Mouse (Mus musculus) forebrain, embryonic 10.5 days (tissue): ENCODE results near the gene Nrxn1. TPM values are rescaled to one million over a fixed set of nuclear protein-coding genes. Genes with fewer than 3 reads are reported as not detected.

Experiments
- DNase-seq: peaks from one replicate; pipeline ENCODE4 v3.0.0-alpha.2; 2017; ENCODE audit warnings: low spot score; ENCODE audit errors: extremely low spot score
- H3K27ac ChIP-seq: fragments of 300-500 bp; sonication (generic); 2 replicates; pipeline ENCODE4 v1.5.1; 2016; ENCODE audit warnings: mild to moderate bottlenecking
- H3K27me3 ChIP-seq: fragments of 300-500 bp; sonication (generic); 2 replicates; pipeline ENCODE4 v1.6.1; 2016; ENCODE audit warnings: mild to moderate bottlenecking; ENCODE audit not compliant: poor library complexity, severe bottlenecking
- H3K36me3 ChIP-seq: fragments of 300-500 bp; sonication (generic); replicated peaks from 2 replicates; pipeline ENCODE4 v1.6.1; 2016; ENCODE audit warnings: mild to moderate bottlenecking, moderate library complexity
- H3K4me1 ChIP-seq: fragments of 300-500 bp; sonication (generic); 2 replicates; pipeline ENCODE4 v1.6.1; 2016
- H3K4me3 ChIP-seq: fragments of 300-500 bp; sonication (generic); 2 replicates; pipeline ENCODE4 v1.5.1; 2016; ENCODE audit warnings: mild to moderate bottlenecking, moderate library complexity
- H3K9me3 ChIP-seq: fragments of 300-500 bp; sonication (generic); 2 replicates; pipeline ENCODE4 v1.6.1; 2016; ENCODE audit warnings: mild to moderate bottlenecking, moderate library complexity
- WGBS: fragments of 180-500 bp; shearing (Covaris S2); methylation state at CpG from one replicate; pipeline ENCODE4 v1.1.7; 2016; 5-methylcytosine and 5-hydroxymethylcytosine counted together
- polyA plus RNA-seq: library from polyadenylated mRNA; unstranded; fragments of >200 nt; fragmentation: Nextera tagmentation; extraction: Ambion mirVana; gene quantifications from 2 replicates; pipeline ENCODE4 v1.2.1, GENCODE M21; 2016

The Nrxn1 gene
- polyA plus RNA-seq, 1 experiment from 2014 or later: 4.3 TPM

DNA sequence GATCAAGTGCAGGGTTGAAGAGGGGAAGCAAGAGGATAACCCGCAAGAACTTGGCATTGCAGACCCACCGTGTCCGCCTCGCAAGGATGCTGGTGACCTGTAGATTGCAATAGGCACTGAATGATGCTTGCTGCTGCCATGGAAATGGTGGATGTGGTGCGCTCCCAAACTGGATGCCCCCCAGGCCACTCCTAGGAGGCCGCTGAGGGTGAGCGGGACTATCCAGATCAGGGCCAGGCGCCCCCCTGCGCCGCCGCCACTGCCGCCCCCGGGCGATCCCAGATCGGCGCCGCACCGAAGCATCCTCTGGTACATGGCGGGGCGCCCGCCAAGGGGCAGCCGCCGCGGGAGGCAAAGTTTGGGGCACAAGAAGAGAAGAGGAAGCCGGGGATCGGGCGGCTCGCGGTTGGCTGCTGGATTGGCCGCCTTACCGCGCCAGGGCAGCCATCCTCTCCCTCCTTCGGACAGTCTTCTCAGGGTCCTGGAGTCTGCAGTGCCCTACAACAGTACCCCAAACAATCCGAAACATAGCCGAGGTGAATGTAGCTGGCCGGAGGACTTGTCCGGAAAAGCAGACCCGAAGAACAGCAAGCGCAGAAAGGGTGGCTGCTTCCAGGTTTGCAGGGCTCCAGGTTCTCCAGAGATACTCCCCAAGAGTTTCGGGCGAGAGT lies 638.0 kb downstream of the Nrxn1 start:
- Histone ChIP-seq H3K36me3 (no peaks in the 10 kb centered on the region), H3K27me3 (peaks cover 58% of the 10 kb centered on the region), H3K27ac (peak overlapping the region; percentile 75), H3K9me3 (no peaks in the 10 kb centered on the region), H3K4me1 (peaks cover 34% of the 10 kb centered on the region), H3K4me3 (peak overlapping the region; percentile 73)
- no peak for DNase-seq
- WGBS: under 1% methylated on average over 41 of the region's 41 CpGs

DNA sequence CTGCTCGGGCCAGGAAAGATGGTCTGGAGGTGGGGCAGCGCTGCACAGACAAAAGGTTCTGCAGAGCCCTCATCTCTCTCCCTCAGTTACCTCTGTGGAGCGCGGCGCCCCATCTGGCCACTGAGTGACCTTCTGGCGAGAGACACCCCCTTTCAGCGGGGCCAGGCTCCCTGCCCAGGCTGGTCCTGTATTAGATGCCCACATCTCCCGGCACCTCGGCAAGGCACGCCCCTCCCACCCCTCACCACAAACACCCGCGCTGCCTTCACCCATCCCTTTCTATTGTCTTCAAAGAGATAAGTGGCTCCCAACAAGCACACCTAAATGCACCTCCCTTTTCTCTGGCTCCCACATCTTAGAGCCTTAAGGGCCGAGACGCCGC lies 638.5 kb downstream of the Nrxn1 start:
- H3K27ac ChIP-seq: peak overlapping the region; percentile 75
- peak; percentile 45 for DNase-seq
- peaks cover 58% of the 10 kb centered on the region for H3K27me3 ChIP-seq
- H3K36me3 ChIP-seq: no peaks in the 10 kb centered on the region
- H3K4me1 ChIP-seq: peaks cover 34% of the 10 kb centered on the region
- no peaks in the 10 kb centered on the region for H3K9me3 ChIP-seq
- 3% methylated on average over 15 of the region's 15 CpGs for WGBS
- H3K4me3 ChIP-seq: peak overlapping the region; percentile 73

DNA sequence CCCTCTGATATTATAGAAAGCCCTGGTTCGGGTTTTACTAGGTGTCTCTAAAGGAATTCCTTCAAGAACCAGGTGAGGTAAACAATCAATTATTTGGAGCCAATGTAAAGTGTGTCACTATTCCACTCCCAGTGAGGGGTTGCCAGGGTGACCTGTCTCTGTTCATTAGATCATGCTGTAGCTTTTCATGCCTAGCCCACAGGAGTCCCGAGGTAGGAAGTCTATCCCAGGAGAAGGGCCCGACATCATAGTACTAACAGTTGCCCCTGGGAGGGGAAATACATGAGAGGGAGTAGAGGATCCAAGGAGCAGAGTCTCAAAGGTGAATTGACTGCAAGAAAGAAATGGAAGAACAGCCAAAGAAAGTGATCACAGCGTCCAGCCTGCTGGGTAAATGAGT lies 639.6 kb downstream of the Nrxn1 start:
- no peaks in the 10 kb centered on the region for H3K9me3 ChIP-seq
- WGBS: 56% methylated on average over 4 of the region's 4 CpGs
- no peak for DNase-seq
- H3K27me3 ChIP-seq: peaks cover 58% of the 10 kb centered on the region
- H3K27ac ChIP-seq: no peak overlapping the region
- H3K4me1 ChIP-seq: peaks cover 34% of the 10 kb centered on the region
- no peak overlapping the region for H3K4me3 ChIP-seq
- H3K36me3 ChIP-seq: no peaks in the 10 kb centered on the region

DNA sequence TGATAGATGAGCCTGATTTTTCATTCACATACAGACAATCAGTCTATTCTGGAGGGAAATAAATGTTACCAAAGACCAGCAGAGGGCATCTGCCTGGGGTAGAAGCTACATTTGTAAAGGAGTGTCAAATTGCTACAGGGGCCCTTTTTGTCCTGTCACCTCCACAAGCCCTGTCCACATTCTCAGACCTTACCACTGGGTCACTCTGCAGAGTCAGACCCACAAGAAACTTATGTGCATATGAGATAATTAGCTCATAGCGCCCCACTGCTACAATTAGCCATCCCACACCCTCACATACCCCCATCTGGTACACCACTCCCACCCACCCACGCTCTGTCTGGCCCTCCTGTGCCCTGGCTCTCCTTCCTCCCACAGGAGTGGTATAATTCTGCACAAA lies 640.1 kb downstream of the Nrxn1 start:
- Histone ChIP-seq H3K9me3 (no peaks in the 10 kb centered on the region), H3K27me3 (peaks cover 56% of the 10 kb centered on the region), H3K36me3 (no peaks in the 10 kb centered on the region), H3K27ac (no peak overlapping the region), H3K4me3 (no peak overlapping the region), H3K4me1 (peaks cover 34% of the 10 kb centered on the region)
- 58% methylated on average over 2 of the region's 2 CpGs for WGBS
- no peak for DNase-seq

DNA sequence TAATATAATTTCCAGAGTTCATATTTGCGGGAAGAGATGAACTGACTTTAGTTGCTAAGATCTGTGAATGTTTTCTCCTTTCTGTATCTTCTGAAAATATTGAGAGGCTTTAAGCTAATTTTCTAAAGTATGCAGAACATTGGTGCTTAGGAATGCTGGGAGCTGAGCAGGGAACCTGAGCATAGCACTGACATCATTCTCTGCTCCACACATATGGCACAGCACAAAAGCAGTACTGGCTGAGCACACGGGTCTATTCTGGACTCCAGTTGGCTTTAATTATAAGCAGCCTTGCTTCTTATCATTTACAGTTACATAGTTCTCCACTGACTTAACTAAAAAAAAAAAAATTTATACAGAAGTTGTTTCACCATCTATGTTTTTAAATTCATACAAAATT lies 641.5 kb downstream of the Nrxn1 start:
- no peak for DNase-seq
- Histone ChIP-seq H3K4me1 (peaks cover 34% of the 10 kb centered on the region), H3K27ac (no peak overlapping the region), H3K36me3 (no peaks in the 10 kb centered on the region), H3K4me3 (no peak overlapping the region), H3K9me3 (no peaks in the 10 kb centered on the region), H3K27me3 (peaks cover 42% of the 10 kb centered on the region)
- WGBS: 73% methylated on average over 2 of the region's 2 CpGs

DNA sequence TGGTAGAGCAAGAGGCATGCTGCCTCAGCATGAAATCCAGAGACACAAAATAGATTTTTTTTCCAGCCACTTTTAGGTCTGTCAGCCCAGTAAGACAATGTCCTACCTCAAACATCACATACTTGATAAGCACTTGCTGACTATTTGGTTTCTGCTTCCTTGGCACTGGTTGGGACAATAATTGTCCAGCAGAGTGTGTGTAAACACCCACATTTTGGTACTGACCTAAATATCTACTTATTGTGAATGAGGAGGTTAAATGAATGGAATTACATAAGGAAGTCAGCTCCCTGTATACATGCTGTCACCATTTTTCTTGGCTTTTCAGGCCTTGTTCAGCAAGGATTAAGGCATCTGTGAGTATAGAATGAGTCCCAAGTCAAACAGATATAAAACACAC lies 649.8 kb downstream of the Nrxn1 start:
- DNase-seq: no peak
- no peak overlapping the region for H3K27ac ChIP-seq
- no peaks in the 10 kb centered on the region for H3K4me1 ChIP-seq
- no peaks in the 10 kb centered on the region for H3K9me3 ChIP-seq
- no peaks in the 10 kb centered on the region for H3K36me3 ChIP-seq
- H3K27me3 ChIP-seq: no peaks in the 10 kb centered on the region
- no peak overlapping the region for H3K4me3 ChIP-seq

DNA sequence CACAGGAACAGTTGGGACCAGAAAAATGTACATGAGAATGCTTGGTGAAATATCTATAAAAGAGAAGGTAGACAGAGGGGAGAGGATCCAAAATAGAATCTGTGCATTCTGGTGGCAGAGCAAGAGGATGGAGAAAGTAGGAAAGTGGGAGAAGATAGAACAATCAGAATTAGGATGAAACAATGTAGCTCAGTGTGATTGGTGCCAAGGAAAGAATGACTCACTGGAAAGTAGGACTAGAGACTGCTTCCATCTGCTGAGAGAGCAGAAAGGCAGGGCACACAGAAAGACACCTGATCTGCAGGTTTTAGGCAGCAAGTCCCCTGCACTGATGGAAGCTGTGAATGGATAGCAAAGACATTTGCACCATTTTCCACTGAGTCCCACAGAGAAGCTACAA lies 657.0 kb downstream of the Nrxn1 start:
- H3K27ac ChIP-seq: no peak overlapping the region
- no peaks in the 10 kb centered on the region for H3K36me3 ChIP-seq
- H3K27me3 ChIP-seq: no peaks in the 10 kb centered on the region
- no peak for DNase-seq
- H3K4me1 ChIP-seq: no peaks in the 10 kb centered on the region
- no peak overlapping the region for H3K4me3 ChIP-seq
- H3K9me3 ChIP-seq: no peaks in the 10 kb centered on the region

DNA sequence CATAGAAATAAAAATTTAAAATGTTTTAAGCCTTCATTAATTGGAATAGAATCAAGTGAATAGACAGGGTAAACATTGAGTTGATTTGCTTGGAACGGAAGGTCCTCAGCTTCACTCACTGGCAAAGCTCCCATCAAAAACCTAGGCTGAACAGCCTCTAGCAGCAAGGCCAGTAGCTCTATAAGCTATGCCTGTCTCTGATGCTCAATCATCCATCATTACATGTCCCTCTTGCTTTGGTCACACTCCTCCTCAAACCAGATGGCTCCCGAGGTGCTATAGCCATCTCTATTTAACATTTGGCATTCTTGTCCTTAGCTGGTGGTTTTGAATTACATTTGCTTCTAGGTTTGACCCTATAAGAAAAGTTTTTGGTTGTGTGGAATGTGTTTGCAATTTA lies 657.5 kb downstream of the Nrxn1 start:
- no peaks in the 10 kb centered on the region for H3K27me3 ChIP-seq
- H3K9me3 ChIP-seq: no peaks in the 10 kb centered on the region
- no peak overlapping the region for H3K27ac ChIP-seq
- no peaks in the 10 kb centered on the region for H3K36me3 ChIP-seq
- no peaks in the 10 kb centered on the region for H3K4me1 ChIP-seq
- no peak for DNase-seq
- 85% methylated on average over 2 of the region's 2 CpGs for WGBS
- H3K4me3 ChIP-seq: no peak overlapping the region

DNA sequence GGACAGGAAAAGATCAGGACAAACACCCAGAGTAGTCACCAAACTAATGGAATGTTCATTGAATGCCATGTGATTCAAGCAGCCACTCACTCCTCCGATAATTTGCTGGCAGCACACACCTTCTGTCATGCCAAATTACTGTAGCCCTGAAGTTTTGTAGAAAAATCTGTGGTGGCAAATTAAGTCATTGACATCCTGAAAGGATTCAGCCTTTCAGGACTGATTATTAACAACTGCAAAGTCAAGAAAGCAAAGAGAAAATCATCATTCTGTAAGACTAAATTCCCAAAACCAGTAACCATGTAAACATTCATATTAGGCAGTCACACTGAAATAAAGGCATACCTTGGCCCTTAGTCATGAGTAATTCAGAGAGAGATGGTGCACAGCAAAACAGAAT lies 662.7 kb downstream of the Nrxn1 start:
- Histone ChIP-seq H3K27ac (no peak overlapping the region), H3K27me3 (no peaks in the 10 kb centered on the region), H3K9me3 (no peaks in the 10 kb centered on the region), H3K36me3 (no peaks in the 10 kb centered on the region), H3K4me1 (no peaks in the 10 kb centered on the region), H3K4me3 (no peak overlapping the region)
- no peak for DNase-seq
- WGBS: 95% methylated on average over 1 of the region's 1 CpGs

DNA sequence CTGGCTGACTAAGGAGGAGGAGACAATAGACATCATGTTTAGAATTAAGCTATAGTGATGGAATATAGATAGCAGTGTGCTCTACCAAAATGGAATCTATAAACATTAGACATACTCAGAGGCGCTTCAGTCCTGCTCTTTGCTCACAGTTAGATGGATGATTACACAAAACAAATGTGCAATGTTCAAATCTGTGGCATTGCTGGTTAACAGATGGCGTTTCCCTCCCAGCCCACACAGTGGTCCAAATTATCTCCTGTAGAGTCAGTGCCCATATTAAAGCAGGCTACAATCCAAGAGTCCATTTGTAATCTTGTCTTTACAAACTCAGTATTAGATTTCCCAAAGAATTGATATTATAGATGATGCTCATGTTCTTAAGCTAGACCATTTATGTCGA lies 666.9 kb downstream of the Nrxn1 start:
- whole genome bisulfite sequencing: 91% methylated on average over 3 of the region's 3 CpGs
- no peaks in the 10 kb centered on the region for H3K4me1 ChIP-seq
- no peak for DNase-seq
- H3K27ac ChIP-seq: no peak overlapping the region
- no peaks in the 10 kb centered on the region for H3K27me3 ChIP-seq
- H3K36me3 ChIP-seq: no peaks in the 10 kb centered on the region
- H3K9me3 ChIP-seq: no peaks in the 10 kb centered on the region
- H3K4me3 ChIP-seq: no peak overlapping the region

DNA sequence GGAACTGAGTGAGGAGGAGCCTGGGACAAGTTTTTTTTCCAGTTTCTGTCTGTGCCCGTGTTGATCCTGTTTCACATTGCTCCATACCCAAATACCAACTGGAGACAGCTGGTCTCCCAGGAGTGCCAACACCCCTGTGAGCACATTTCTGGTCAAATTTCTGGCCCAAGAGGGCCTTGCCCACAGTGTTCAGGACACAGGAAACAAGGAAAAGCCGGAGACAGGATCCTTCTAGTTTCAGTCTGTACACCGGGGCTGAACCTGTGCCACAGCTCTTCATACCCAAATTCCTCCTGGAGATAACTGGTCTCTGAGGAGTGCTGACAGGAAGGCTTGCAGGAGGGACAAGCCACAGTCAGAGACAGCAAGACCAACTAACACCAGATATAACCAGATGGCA lies 670.3 kb downstream of the Nrxn1 start:
- no peaks in the 10 kb centered on the region for H3K9me3 ChIP-seq
- H3K36me3 ChIP-seq: no peaks in the 10 kb centered on the region
- H3K27ac ChIP-seq: no peak overlapping the region
- no peaks in the 10 kb centered on the region for H3K4me1 ChIP-seq
- 98% methylated on average over 3 of the region's 3 CpGs for WGBS
- no peaks in the 10 kb centered on the region for H3K27me3 ChIP-seq
- no peak overlapping the region for H3K4me3 ChIP-seq
- DNase-seq: no peak

DNA sequence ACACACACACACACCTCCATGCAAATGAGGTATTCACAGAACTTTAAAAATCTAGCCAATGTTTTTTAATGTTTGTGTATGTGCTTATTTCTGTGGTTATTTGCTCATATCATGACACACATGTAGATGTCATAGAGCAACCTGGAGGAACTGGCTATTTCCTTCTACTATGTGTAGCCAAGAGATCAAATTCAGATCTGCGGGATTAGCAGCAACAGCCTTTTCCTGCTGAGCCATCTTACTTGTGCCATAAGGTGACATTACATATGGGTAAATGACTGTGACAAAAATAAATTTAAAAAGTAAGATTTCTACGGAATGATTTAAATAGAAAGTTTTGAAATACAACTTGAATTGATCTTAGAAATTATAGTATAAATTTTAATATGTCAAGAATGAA lies 672.1 kb downstream of the Nrxn1 start:
- Histone ChIP-seq H3K27ac (no peak overlapping the region), H3K9me3 (no peaks in the 10 kb centered on the region), H3K4me3 (no peak overlapping the region), H3K27me3 (no peaks in the 10 kb centered on the region), H3K36me3 (no peaks in the 10 kb centered on the region), H3K4me1 (no peaks in the 10 kb centered on the region)
- WGBS: 94% methylated on average over 2 of the region's 2 CpGs
- DNase-seq: no peak

DNA sequence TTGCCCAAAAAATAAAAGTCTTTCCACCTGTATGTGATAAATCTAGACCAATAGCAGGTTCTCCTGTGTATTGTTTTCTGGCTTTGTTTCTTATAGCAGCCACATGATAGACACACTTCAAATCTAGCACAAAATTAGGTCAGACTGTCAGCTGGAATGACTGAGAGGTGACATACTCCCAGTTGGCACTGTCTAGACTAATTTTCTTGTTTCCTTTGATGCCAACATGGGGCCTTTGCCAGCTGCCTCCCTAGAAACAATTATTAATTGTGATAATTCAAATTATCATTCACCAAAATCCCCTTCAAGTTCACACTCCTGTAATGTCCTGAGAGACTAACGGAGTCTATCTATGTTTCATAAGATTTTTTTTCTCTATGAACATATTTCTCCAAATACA lies 673.3 kb downstream of the Nrxn1 start:
- no peak for DNase-seq
- Histone ChIP-seq H3K27ac (no peak overlapping the region), H3K4me3 (no peak overlapping the region), H3K27me3 (no peaks in the 10 kb centered on the region), H3K36me3 (no peaks in the 10 kb centered on the region), H3K4me1 (no peaks in the 10 kb centered on the region), H3K9me3 (no peaks in the 10 kb centered on the region)
- 91% methylated on average over 1 of the region's 1 CpGs for WGBS

DNA sequence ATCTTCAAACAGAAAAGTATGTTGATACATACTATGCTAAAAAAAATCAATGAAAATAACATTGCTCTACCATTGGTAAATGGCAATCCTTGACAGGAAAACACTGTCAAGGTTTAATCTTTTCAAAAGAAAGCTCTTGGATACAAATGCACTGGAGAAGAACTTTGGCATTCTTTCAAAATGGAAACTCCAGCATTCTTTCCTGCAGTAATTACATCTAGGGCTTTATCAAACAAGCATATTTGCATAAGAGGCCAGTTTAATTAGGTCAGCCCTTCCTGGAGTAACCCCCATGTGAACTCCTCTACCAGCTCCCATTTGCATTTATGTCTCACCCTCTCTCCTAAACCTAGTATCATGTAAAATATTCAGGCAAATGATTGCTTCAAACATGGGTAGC lies 696.5 kb downstream of the Nrxn1 start:
- Histone ChIP-seq H3K27me3 (no peaks in the 10 kb centered on the region), H3K9me3 (no peaks in the 10 kb centered on the region), H3K36me3 (no peaks in the 10 kb centered on the region), H3K4me3 (no peak overlapping the region), H3K4me1 (peaks cover 2% of the 10 kb centered on the region), H3K27ac (no peak overlapping the region)
- no peak for DNase-seq
